Mouse (Mus musculus): ENCODE results near the gene Bdkrb1.

DNA sequence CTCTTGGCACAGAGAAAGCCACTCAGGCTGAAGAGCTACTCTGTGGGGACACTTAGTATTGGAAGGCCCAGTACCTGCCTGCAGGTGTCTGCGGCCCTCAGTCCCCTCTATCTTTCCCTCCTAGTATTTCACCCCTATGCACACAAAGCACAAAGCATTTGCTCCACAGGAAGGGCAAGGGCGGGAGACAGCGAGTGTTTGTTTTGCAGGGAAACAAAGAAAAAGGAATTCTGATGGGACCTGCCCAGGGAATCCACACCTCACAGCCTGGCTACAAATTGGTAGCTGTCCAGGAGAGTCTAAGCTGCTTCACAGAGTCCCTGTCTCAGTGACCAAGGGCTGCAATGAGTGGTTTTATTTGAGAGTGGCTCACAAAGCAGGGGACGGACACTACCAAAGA is 9.4 kb upstream of the Bdkrb1 start:
- TF ChIP-seq CTCF (IDR thresholded peaks at IDR 0.05) = no peak
- no peak for TF ChIP-seq EP300 (IDR thresholded peaks at IDR 0.05)

All from lung, postnatal 0 days (tissue).